Mouse (Mus musculus) lung, adult 2 months (tissue): ENCODE data around the gene Naxd.
"Not testable (repeated sequence)": the region's sequence is repeated elsewhere in the genome, so short reads cannot be mapped to it uniquely, and the experiment has no call there.

ENCODE experiments used
- CTCF ChIP-seq: fragments of 200-500 bp; IDR thresholded peaks from 2 replicates; pipeline ENCODE4 v1.5.1; 2011; ENCODE audit warnings: mild to moderate bottlenecking, low read length, control low read depth; ENCODE audit not compliant: insufficient read depth
- POLR2A ChIP-seq: fragments of 200-500 bp; IDR thresholded peaks from 2 replicates; pipeline ENCODE4 v1.6.1; 2011; ENCODE audit warnings: low read depth, mild to moderate bottlenecking, control low read depth, low read length, borderline replicate concordance; ENCODE audit errors: extremely low read depth

DNA sequence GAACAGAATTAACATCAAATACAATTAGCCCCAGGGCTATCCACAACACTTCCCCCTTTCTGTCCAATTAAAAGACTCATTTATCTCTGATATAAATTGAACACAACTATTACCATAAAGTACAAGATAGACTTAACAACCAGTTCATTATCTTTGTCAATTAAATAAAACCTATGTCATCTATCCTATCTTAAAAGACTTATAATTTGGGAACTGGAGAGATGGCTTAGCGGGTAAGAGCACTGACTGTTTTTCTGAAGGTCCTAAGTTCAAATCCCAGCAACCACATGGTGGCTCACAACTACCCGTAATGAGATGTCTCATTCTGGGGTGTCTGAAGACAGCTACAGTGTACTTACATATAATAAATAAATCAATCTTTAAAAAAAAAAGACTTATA lies 5.0 kb upstream of the Naxd start:
- TF ChIP-seq CTCF, POLR2A: not testable (repeated sequence)
